Mouse (Mus musculus) olfactory bulb, adult 2 months (tissue): ENCODE data around the gene Mt4. TPM values are rescaled to one million over a fixed set of nuclear protein-coding genes. Genes with fewer than 3 reads are reported as not detected.

ENCODE experiments used
- H3K27ac ChIP-seq: fragments of 200-500 bp; 2 replicates; pipeline ENCODE4 v1.5.1; 2012; ENCODE audit warnings: low read depth, low read length; ENCODE audit not compliant: insufficient read depth
- H3K4me1 ChIP-seq: fragments of 200-500 bp; 2 replicates; pipeline ENCODE4 v1.6.1; 2012; ENCODE audit warnings: low read length; ENCODE audit not compliant: control insufficient read depth, insufficient read depth
- H3K4me3 ChIP-seq: fragments of 200-500 bp; 2 replicates; pipeline ENCODE4 v1.5.1; 2012; ENCODE audit warnings: mild to moderate bottlenecking, low read depth, low read length, moderate library complexity; ENCODE audit not compliant: insufficient read depth
- CTCF ChIP-seq: fragments of 200-500 bp; IDR thresholded peaks from 2 replicates; pipeline ENCODE4 v1.5.1; 2012; ENCODE audit warnings: low read depth, mild to moderate bottlenecking, low read length, moderate library complexity; ENCODE audit not compliant: insufficient read depth
- POLR2A ChIP-seq: fragments of 200-500 bp; IDR thresholded peaks from 2 replicates; pipeline ENCODE4 v1.6.1; 2012; ENCODE audit warnings: mild to moderate bottlenecking, low read depth, low read length, moderate library complexity; ENCODE audit not compliant: insufficient read depth
- WGBS: fragments of 180-500 bp; shearing (Covaris S2); methylation state at CpG from one replicate; pipeline ENCODE4 v1.1.7; 2018; 5-methylcytosine and 5-hydroxymethylcytosine counted together
- polyA plus RNA-seq: library from polyadenylated mRNA; stranded (reverse); fragments of >200 nt; gene quantifications from 2 replicates; pipeline ENCODE4 v1.2.4, GENCODE M21; 2012; ENCODE audit warnings: low replicate concordance; ENCODE audit not compliant: missing spikeins, insufficient read depth, insufficient read length

Gene Mt4
- polyA plus RNA-seq, 1 experiment, result not detected

DNA sequence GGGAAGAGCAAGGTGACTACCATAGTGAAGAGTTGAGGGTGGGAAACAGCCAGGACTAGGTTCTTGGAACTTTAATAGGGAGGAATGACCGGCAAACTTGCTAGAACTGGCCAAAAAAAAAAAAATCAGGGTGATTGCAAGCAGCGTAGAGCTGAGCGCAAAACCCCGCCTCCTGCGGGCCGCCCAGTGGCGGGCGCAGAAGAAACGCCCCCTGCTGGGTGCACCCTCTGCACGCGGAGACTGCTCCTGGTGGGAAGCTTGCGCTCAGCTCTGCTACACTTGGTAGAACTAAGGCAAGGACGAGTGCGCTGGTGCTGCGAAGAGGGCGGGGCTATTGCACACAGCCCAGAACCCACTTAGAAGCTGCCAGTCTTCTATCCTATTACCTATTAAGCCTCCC is 46.1 kb downstream of the Mt4 start:
- peak overlapping the region; percentile 53; the same call in 1 of the 2 replicates for H3K27ac ChIP-seq
- WGBS, result under 1% methylated on average over 16 of the region's 16 CpGs
- no peak for TF ChIP-seq POLR2A
- peak; percentile 75 for TF ChIP-seq CTCF

GRCm38 (mm10) chr8:94184357-94184843 is 47.4 kb downstream of the Mt4 start:
- H3K27ac ChIP-seq, result no peak overlapping the region
- H3K4me3 ChIP-seq, result no peak overlapping the region
- peaks cover 30% of the 10 kb centered on the region for H3K4me1 ChIP-seq
- no peak for TF ChIP-seq CTCF
- 79% methylated on average over 12 of the region's 12 CpGs for WGBS

More for the DNA sequence above, 46.1 kb downstream of the Mt4 start:
- H3K4me1 ChIP-seq, result peaks cover 29% of the 10 kb centered on the region
- H3K4me3 ChIP-seq, result peak overlapping the region; percentile 22

- Histone ChIP-seq H3K4me1 (peaks cover 28% of the 10 kb centered on the region), H3K4me3 (no peak overlapping the region), H3K27ac (no peak overlapping the region)
- 84% methylated on average over 6 of the region's 6 CpGs for WGBS
- TF ChIP-seq CTCF (no peak), POLR2A (no peak)
Measured at GRCm38 (mm10) chr8:94185791-94186190, 48.8 kb downstream of the Mt4 start.

GRCm38 (mm10) chr8:94186542-94186941 is 49.5 kb downstream of the Mt4 start:
- WGBS, result 36% methylated on average over 17 of the region's 17 CpGs
- Histone ChIP-seq H3K4me3 (no peak overlapping the region), H3K4me1 (peaks cover 28% of the 10 kb centered on the region), H3K27ac (no peak overlapping the region)
- TF ChIP-seq POLR2A (no peak), CTCF (0 out of 2 replicates have a peak, but pooled peaks have one; percentile 19)

DNA sequence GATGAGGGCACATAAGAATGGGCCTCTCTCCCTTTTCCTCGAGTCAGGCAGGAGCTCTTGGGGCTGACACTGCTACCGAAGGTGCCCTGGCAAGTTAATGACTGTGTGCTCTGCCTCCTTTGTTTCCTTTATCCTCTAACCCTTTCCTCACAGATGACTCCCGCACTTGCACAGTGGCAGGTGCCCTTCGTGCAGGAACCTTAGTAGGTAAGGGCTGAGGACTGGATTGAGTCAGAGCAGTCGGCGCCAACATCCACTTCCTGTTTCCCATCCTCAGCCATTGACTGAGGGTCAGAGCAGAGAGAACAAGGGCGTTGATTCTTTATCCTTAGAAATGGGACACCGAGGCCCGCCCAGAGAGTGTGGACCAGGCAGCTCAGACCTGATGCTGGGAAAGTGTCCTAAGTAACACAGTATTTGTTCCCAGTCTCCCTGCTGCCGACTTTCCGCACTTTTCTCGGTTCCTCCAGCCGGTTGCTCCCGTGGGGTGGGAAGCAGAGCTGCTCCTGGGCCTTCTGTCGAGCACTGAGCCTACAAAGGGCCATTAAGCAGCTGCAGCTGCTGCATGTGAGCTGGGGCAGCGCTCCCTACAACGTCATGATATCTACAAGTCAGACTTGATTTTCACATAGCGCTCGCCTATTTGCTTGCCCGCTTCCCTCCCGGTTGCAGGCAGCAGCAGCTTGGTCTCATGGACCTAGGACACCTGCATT is 50.4 kb downstream of the Mt4 start:
- 62% methylated on average over 21 of the region's 21 CpGs for WGBS
- peaks cover 27% of the 10 kb centered on the region for H3K4me1 ChIP-seq
- H3K4me3 ChIP-seq, result no peak overlapping the region
- TF ChIP-seq CTCF (no peak), POLR2A (no peak)
- no peak overlapping the region for H3K27ac ChIP-seq

Other genes with a start within 250 kb of the Mt4 start
- not detected in 2 replicates for gene Amfr, start 124.4 kb upstream of the Mt4 start, polyA plus RNA-seq
- not detected in 2 replicates for gene Nudt21, start 100.2 kb upstream of the Mt4 start, polyA plus RNA-seq
- gene Ogfod1, start 100.0 kb upstream of the Mt4 start, polyA plus RNA-seq, result not detected in 2 replicates
- not detected in 2 replicates for gene Bbs2, start 38.3 kb upstream of the Mt4 start, polyA plus RNA-seq
- gene Mt3, start 15.4 kb downstream of the Mt4 start, polyA plus RNA-seq, result not detected in 2 replicates
- not detected in 2 replicates for gene Mt2, start 35.5 kb downstream of the Mt4 start, polyA plus RNA-seq
- 885 TPM in 1 of 2 replicates, not detected in the other for gene Mt1, start 41.9 kb downstream of the Mt4 start, polyA plus RNA-seq
- gene Nup93, start 77.4 kb downstream of the Mt4 start, polyA plus RNA-seq, result not detected in 2 replicates
- not detected in 2 replicates for gene Slc12a3, start 192.0 kb downstream of the Mt4 start, polyA plus RNA-seq
- not detected in 2 replicates for gene Herpud1, start 249.2 kb downstream of the Mt4 start, polyA plus RNA-seq